Mouse (Mus musculus) liver, embryonic 14.5 days (tissue): ENCODE measurements around the gene Dus3l. TPM values are rescaled to one million over a fixed set of nuclear protein-coding genes. Genes with fewer than 3 reads are reported as not detected.
A peak's percentile ranks its signal among the peaks of the same experiment; 100 is the strongest.

Experiments used
- ATAC-seq: fragments of 200-750 bp; cut with Nextera tagmentation; 2 replicates; pipeline ENCODE4 v1.8.0; 2017; ENCODE audit warnings: moderate number of reproducible peaks, mild to moderate bottlenecking, moderate library complexity; ENCODE audit not compliant: insufficient read depth
- DNase-seq, 3 experiments: peaks; one replicate each; pipeline ENCODE4 v3.0.0-alpha.2; 2012 to 2013; ENCODE audit warnings: low read depth in 3 of 3, low spot score in 3 of 3
- H3K27ac ChIP-seq: fragments of 300-500 bp; sonication (generic); 2 replicates; pipeline ENCODE4 v1.5.1; 2014; ENCODE audit warnings: moderate library complexity, mild to moderate bottlenecking, control low read depth, inconsistent platforms
- H3K27me3 ChIP-seq: fragments of 300-500 bp; sonication (generic); 2 replicates; pipeline ENCODE4 v1.6.1; 2014; ENCODE audit warnings: mild to moderate bottlenecking, low read length, moderate library complexity; ENCODE audit not compliant: control insufficient read depth, insufficient read depth
- H3K36me3 ChIP-seq: fragments of 300-500 bp; sonication (generic); replicated peaks from 2 replicates; pipeline ENCODE4 v1.6.1; 2014; ENCODE audit warnings: low read depth; ENCODE audit not compliant: control insufficient read depth, insufficient read depth
- H3K4me1 ChIP-seq, 2 experiments: fragments of 200-500 bp in 1 of 2; fragments of 300-500 bp in 1 of 2; sonication (generic) in 1 of 2; replicated peaks; 2 replicates each; pipeline ENCODE4 v1.6.1; 2012 to 2014; ENCODE audit warnings: antibody characterized with exemption in 1 of 2, inconsistent platforms in 1 of 2, low read length in 1 of 2; ENCODE audit not compliant: control insufficient read depth in 2 of 2, insufficient read depth in 2 of 2
- H3K4me2 ChIP-seq: fragments of 300-500 bp; sonication (generic); 2 replicates; pipeline ENCODE4 v1.6.1; 2014; ENCODE audit warnings: low read depth, mild to moderate bottlenecking, control low read depth, moderate library complexity
- H3K4me3 ChIP-seq, 2 experiments: fragments of 200-500 bp in 1 of 2; fragments of 300-500 bp in 1 of 2; sonication (generic) in 1 of 2; 2 replicates each; pipeline ENCODE4 v1.5.1; 2012 to 2014; ENCODE audit warnings: low read depth in 2 of 2, low read length in 2 of 2, mild to moderate bottlenecking in 2 of 2, control low read depth in 1 of 2, inconsistent platforms in 1 of 2, moderate library complexity in 1 of 2; ENCODE audit not compliant: insufficient read depth in 1 of 2
- H3K9ac ChIP-seq: fragments of 300-500 bp; sonication (generic); replicated peaks from 2 replicates; pipeline ENCODE4 v1.6.1; 2014; ENCODE audit warnings: mild to moderate bottlenecking, control low read depth, moderate library complexity
- H3K9me3 ChIP-seq: fragments of 300-500 bp; sonication (generic); 2 replicates; pipeline ENCODE4 v1.6.1; 2016; ENCODE audit warnings: low read length, mixed read lengths; ENCODE audit not compliant: control insufficient read depth
- CTCF ChIP-seq: IDR thresholded peaks from 2 replicates; pipeline ENCODE4 v1.5.1; 2016; ENCODE audit warnings: antibody characterized with exemption, low read depth, control low read depth
- EP300 ChIP-seq: IDR thresholded peaks from 2 replicates; pipeline ENCODE4 v1.6.1; 2016; ENCODE audit warnings: antibody characterized with exemption, low read depth
- WGBS: fragments of 180-500 bp; shearing (Covaris S2); extraction: QIAGEN DNeasy Blood & Tissue Kit; methylation state at CpG from one replicate; pipeline ENCODE4 v1.1.7; 2014; ENCODE audit not compliant: insufficient replicate concordance; 5-methylcytosine and 5-hydroxymethylcytosine counted together
- polyA plus RNA-seq, 2 experiments: library from polyadenylated mRNA; depleted of rRNA in 1 of 2; stranded (reverse) in 1 of 2; unstranded in 1 of 2; fragments of >200 nt; fragmentation: Nextera tagmentation in 1 of 2; extraction: Ambion mirVana in 1 of 2; gene quantifications; 2 replicates each; pipeline versions ENCODE4 v1.2.1 to v1.2.3; 2012 to 2014

Dus3l gene
- polyA plus RNA-seq, 2 experiments = 9.5 to 18.1 TPM

- Histone ChIP-seq H3K4me3 (no peak overlapping the region), H3K36me3 (no peaks in the 10 kb centered on the region), H3K9me3 (no peaks in the 10 kb centered on the region), H3K27me3 (peaks cover 66% of the 10 kb centered on the region), H3K4me1 (peaks cover 9 to 14% of the 10 kb centered on the region in 2 experiments), H3K4me2 (no peak overlapping the region), H3K9ac (no peak overlapping the region), H3K27ac (no peak overlapping the region)
- DNase-seq = no peak
- no peak for ATAC-seq
- WGBS = 41% methylated on average over 15 of the region's 15 CpGs
- TF ChIP-seq EP300 (no peak), CTCF (no peak)
Observed at GRCm38 (mm10) chr17:56753452-56753851, 11.1 kb upstream of the Dus3l start.

GRCm38 (mm10) chr17:56754271-56755185 is 10.0 kb upstream of the Dus3l start:
- TF ChIP-seq CTCF = no peak
- no peak for TF ChIP-seq EP300
- ATAC-seq = no peak
- no peak for DNase-seq
- H3K4me2 ChIP-seq = peak overlapping the region; percentile 21
- H3K4me1 ChIP-seq = peaks cover 12 to 15% of the 10 kb centered on the region in 2 experiments
- H3K4me3 ChIP-seq = peak overlapping the region in 1 of 2 experiments; percentile 4; a peak in 1 of 4 replicates
- no peak overlapping the region for H3K9ac ChIP-seq
- no peaks in the 10 kb centered on the region for H3K36me3 ChIP-seq
- no peaks in the 10 kb centered on the region for H3K9me3 ChIP-seq
- H3K27me3 ChIP-seq = peaks cover 69% of the 10 kb centered on the region
- WGBS = 7% methylated on average over 36 of the region's 36 CpGs
- no peak overlapping the region for H3K27ac ChIP-seq

GRCm38 (mm10) chr17:56756703-56757399 is 7.7 kb upstream of the Dus3l start:
- DNase-seq (no peak), ATAC-seq (0 out of 2 replicates have a peak, but pooled peaks have one; percentile 1)
- peak overlapping the region; percentile 54 for H3K9ac ChIP-seq
- no peak overlapping the region for H3K27ac ChIP-seq
- TF ChIP-seq CTCF (peak; percentile 70), EP300 (no peak)
- peaks cover 55% of the 10 kb centered on the region for H3K27me3 ChIP-seq
- peak overlapping the region; percentile 82 for H3K4me2 ChIP-seq
- H3K36me3 ChIP-seq = no peaks in the 10 kb centered on the region
- no peaks in the 10 kb centered on the region for H3K9me3 ChIP-seq
- WGBS = under 1% methylated on average over 51 of the region's 51 CpGs
- peak overlapping the region; percentile 10 to 48; a peak in 3 of 4 replicates for H3K4me3 ChIP-seq
- H3K4me1 ChIP-seq = peaks cover 19 to 23% of the 10 kb centered on the region in 2 experiments

- ATAC-seq (peak; percentile 58), DNase-seq (peak; percentile 70 to 75 (median 71))
- peaks cover 22 to 28% of the 10 kb centered on the region in 2 experiments for H3K4me1 ChIP-seq
- peak within 1 kb of the TSS; percentile 54 for H3K9ac ChIP-seq
- H3K4me3 ChIP-seq = peak within 1 kb of the TSS; percentile 10 to 48
- no peaks in the 10 kb centered on the region for H3K36me3 ChIP-seq
- under 1% methylated on average over 48 of the region's 48 CpGs for WGBS
- peaks cover 49% of the 10 kb centered on the region for H3K27me3 ChIP-seq
- TF ChIP-seq EP300 (no peak), CTCF (no peak)
- no peaks in the 10 kb centered on the region for H3K9me3 ChIP-seq
- H3K4me2 ChIP-seq = peak within 1 kb of the TSS; percentile 82
- peak within 1 kb of the TSS; percentile 45 for H3K27ac ChIP-seq
Observed at GRCm38 (mm10) chr17:56757416-56758123, 7.0 kb upstream of the Dus3l start, which contains the start of gene Nrtn. Gene Nrtn, minus strand, starts transcription at chr17:56757530.
